Mouse (Mus musculus) granulocyte monocyte progenitor cell, adult 5-6 weeks (primary cell): ENCODE measurements around the gene Ablim1. TPM values are rescaled to one million over a fixed set of nuclear protein-coding genes. Genes with fewer than 3 reads are reported as not detected.

Source experiments
- ATAC-seq: replicated peaks from 2 replicates; pipeline ENCODE4 v1.8.0; 2016; ENCODE audit warnings: mild to moderate bottlenecking, moderate TSS enrichment, inconsistent platforms; ENCODE audit not compliant: poor library complexity, severe bottlenecking
- total RNA-seq, 2 experiments: library from RNA; stranded (forward) in 1 of 2; stranded (reverse) in 1 of 2; fragments of 200-712, 200-1000 nt in 1 of 2; fragments of >200 nt in 1 of 2; fragmentation: Nextera tagmentation in 1 of 2; gene quantifications; 2 replicates each; pipeline ENCODE4 v1.2.3; 2014 to 2017

Gene Ablim1
- total RNA-seq, 2 experiments from 2014 or later = 8.0 to 9.4 TPM

- no peak for ATAC-seq
Observed at GRCm38 (mm10) chr19:57005062-57005461, 309.7 kb downstream of the Ablim1 start.

- ATAC-seq = no peak
Observed at GRCm38 (mm10) chr19:57003460-57003810, 311.3 kb downstream of the Ablim1 start.

- no peak for ATAC-seq
Observed at GRCm38 (mm10) chr19:57002741-57003459, 311.8 kb downstream of the Ablim1 start.

GRCm38 (mm10) chr19:57001926-57002325 is 312.8 kb downstream of the Ablim1 start:
- no peak for ATAC-seq

- no peak for ATAC-seq
Observed at GRCm38 (mm10) chr19:57000592-57000991, 314.1 kb downstream of the Ablim1 start.

- no peak for ATAC-seq
Observed at GRCm38 (mm10) chr19:56999781-57000180, 314.9 kb downstream of the Ablim1 start.

GRCm38 (mm10) chr19:56998910-56999309 is 315.8 kb downstream of the Ablim1 start:
- no peak for ATAC-seq

- no peak for ATAC-seq
Observed at GRCm38 (mm10) chr19:56998331-56998730, 316.4 kb downstream of the Ablim1 start.

GRCm38 (mm10) chr19:56997164-56997599 is 317.5 kb downstream of the Ablim1 start:
- no peak for ATAC-seq

- no peak for ATAC-seq
Observed at GRCm38 (mm10) chr19:56995441-56995840, 319.3 kb downstream of the Ablim1 start.

- ATAC-seq = no peak
Observed at GRCm38 (mm10) chr19:56994653-56995052, 320.1 kb downstream of the Ablim1 start.

- ATAC-seq = no peak
Observed at GRCm38 (mm10) chr19:56993763-56994162, 321.0 kb downstream of the Ablim1 start.

GRCm38 (mm10) chr19:56992978-56993545 is 321.7 kb downstream of the Ablim1 start:
- ATAC-seq = no peak

- no peak for ATAC-seq
Observed at GRCm38 (mm10) chr19:56990367-56991111, 324.2 kb downstream of the Ablim1 start.

GRCm38 (mm10) chr19:56989171-56989570 is 325.5 kb downstream of the Ablim1 start:
- no peak for ATAC-seq

- no peak for ATAC-seq
Observed at GRCm38 (mm10) chr19:56984229-56984628, 330.5 kb downstream of the Ablim1 start.

GRCm38 (mm10) chr19:56983757-56984156 is 331.0 kb downstream of the Ablim1 start:
- ATAC-seq = no peak
